Mouse (Mus musculus) midbrain, embryonic 15.5 days (tissue): ENCODE measurements around the gene Clcf1. TPM values are rescaled to one million over a fixed set of nuclear protein-coding genes. Genes with fewer than 3 reads are reported as not detected.

ENCODE experiments used
- ATAC-seq: fragments of 200-750 bp; cut with Nextera tagmentation; replicated peaks from 2 replicates; pipeline ENCODE4 v1.8.0; 2017; ENCODE audit warnings: moderate TSS enrichment
- H3K27ac ChIP-seq: fragments of 300-500 bp; sonication (generic); 2 replicates; pipeline ENCODE4 v1.5.1; 2015; ENCODE audit warnings: mild to moderate bottlenecking, inconsistent platforms
- H3K27me3 ChIP-seq: fragments of 300-500 bp; sonication (generic); replicated peaks from 2 replicates; pipeline ENCODE4 v1.6.1; 2015; ENCODE audit warnings: inconsistent platforms
- H3K36me3 ChIP-seq: fragments of 300-500 bp; sonication (generic); replicated peaks from 2 replicates; pipeline ENCODE4 v1.6.1; 2015; ENCODE audit warnings: inconsistent platforms
- H3K4me1 ChIP-seq: fragments of 300-500 bp; sonication (generic); 2 replicates; pipeline ENCODE4 v1.6.1; 2015; ENCODE audit warnings: inconsistent platforms
- H3K4me2 ChIP-seq: fragments of 300-500 bp; sonication (generic); 2 replicates; pipeline ENCODE4 v1.6.1; 2015; ENCODE audit warnings: inconsistent platforms, mild to moderate bottlenecking, moderate library complexity
- H3K4me3 ChIP-seq: fragments of 300-500 bp; sonication (generic); 2 replicates; pipeline ENCODE4 v1.5.1; 2015; ENCODE audit warnings: mild to moderate bottlenecking, inconsistent platforms
- H3K9ac ChIP-seq: fragments of 300-500 bp; sonication (generic); 2 replicates; pipeline ENCODE4 v1.6.1; 2015; ENCODE audit warnings: mild to moderate bottlenecking, inconsistent platforms
- H3K9me3 ChIP-seq: fragments of 300-500 bp; sonication (generic); 2 replicates; pipeline ENCODE4 v1.6.1; 2016; ENCODE audit warnings: inconsistent platforms
- WGBS: fragments of 180-500 bp; shearing (Covaris S2); methylation state at CpG from one replicate; pipeline ENCODE4 v1.1.7; 2015; ENCODE audit warnings: mixed read lengths; 5-methylcytosine and 5-hydroxymethylcytosine counted together
- polyA plus RNA-seq: library from polyadenylated mRNA; unstranded; fragments of >200 nt; fragmentation: Nextera tagmentation; extraction: Ambion mirVana; gene quantifications from 2 replicates; pipeline ENCODE4 v1.2.1, GENCODE M21; 2015

Gene Clcf1
- polyA plus RNA-seq, result 0.79 and 0.88 TPM in 2 replicates

- ATAC-seq, result peak; percentile 48; the same call in 1 of the 2 replicates
Observed at GRCm38 (mm10) chr19:4214071-4214770, at the start of gene Clcf1, which contains the start of gene AC109138.7. Gene Clcf1, plus strand, starts transcription at chr19:4214238. Gene AC109138.7, plus strand, starts transcription at chr19:4214357.

GRCm38 (mm10) chr19:4164721-4165120, 49.3 kb upstream of the Clcf1 start:
- H3K4me2 ChIP-seq, result no peak overlapping the region
- no peak overlapping the region for H3K27ac ChIP-seq
- no peak overlapping the region for H3K4me3 ChIP-seq
- H3K27me3 ChIP-seq, result no peaks in the 10 kb centered on the region
- peaks cover 22% of the 10 kb centered on the region for H3K4me1 ChIP-seq
- WGBS, result 69% methylated on average over 2 of the region's 2 CpGs
- H3K9ac ChIP-seq, result no peak overlapping the region
- ATAC-seq, result no peak
- H3K36me3 ChIP-seq, result peaks cover 7% of the 10 kb centered on the region; the same call in 1 of the 2 replicates
- no peaks in the 10 kb centered on the region for H3K9me3 ChIP-seq

More at GRCm38 (mm10) chr19:4214071-4214770, at the start of gene Clcf1, which contains the start of gene AC109138.7:
- peak within 1 kb of the TSS; percentile 48 for H3K4me3 ChIP-seq
- peak within 1 kb of the TSS; percentile 96 for H3K4me2 ChIP-seq
- H3K36me3 ChIP-seq, result no peaks in the 10 kb centered on the region
- peak within 1 kb of the TSS; percentile 42 for H3K9ac ChIP-seq
- peaks cover 45% of the 10 kb centered on the region for H3K27me3 ChIP-seq
- no peak within 1 kb of the TSS for H3K27ac ChIP-seq
- under 1% methylated on average over 47 of the region's 49 CpGs for WGBS
- H3K9me3 ChIP-seq, result no peaks in the 10 kb centered on the region
- peaks cover 24% of the 10 kb centered on the region for H3K4me1 ChIP-seq

DNA sequence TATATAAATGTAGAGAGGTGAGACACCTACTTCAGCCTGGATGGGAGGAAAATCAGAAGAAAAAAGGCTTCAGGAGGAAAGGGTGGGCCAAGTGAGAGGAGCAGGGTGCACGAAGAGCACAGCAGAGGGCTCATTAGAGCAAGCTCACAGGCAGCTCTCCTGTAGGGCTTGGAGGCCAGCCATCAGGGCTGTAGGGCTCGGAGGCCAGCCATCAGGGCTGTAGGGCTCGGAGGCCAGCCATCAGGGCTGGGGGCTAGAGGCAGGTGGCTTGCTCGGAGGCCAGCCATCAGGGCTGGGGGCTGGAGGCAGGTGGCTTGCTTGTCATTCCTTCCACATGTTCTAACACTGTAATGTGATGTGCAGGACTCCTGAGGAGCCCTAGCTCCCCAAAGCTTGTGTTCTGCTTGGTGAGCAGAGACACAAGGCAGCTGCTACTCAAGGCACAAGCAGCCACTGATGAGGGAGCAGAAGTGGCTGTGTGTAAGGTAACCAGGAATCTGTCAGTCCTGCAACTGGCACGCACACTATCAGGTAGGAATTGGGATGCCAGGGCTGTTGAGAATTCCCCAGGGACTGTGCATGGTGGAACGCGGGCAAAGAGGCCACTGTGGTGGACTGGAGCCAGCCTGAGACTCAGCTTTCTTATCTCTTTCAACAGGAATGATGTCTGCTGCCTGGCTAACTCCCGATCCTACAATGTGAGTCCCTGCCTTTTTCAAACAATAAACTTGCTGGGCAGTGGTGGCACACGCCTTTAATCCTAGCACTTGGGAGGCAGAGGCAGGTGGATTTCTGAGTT, 47.2 kb upstream of the Clcf1 start:
- Histone ChIP-seq H3K4me2 (no peak overlapping the region), H3K4me3 (no peak overlapping the region), H3K9ac (no peak overlapping the region), H3K9me3 (no peaks in the 10 kb centered on the region), H3K27me3 (no peaks in the 10 kb centered on the region), H3K4me1 (peaks cover 26% of the 10 kb centered on the region), H3K27ac (no peak overlapping the region), H3K36me3 (no peaks in the 10 kb centered on the region)
- WGBS, result 75% methylated on average over 9 of the region's 9 CpGs
- ATAC-seq, result no peak

- peak overlapping the region; percentile 70 for H3K9ac ChIP-seq
- peak overlapping the region; percentile 45 for H3K4me3 ChIP-seq
- H3K9me3 ChIP-seq, result no peaks in the 10 kb centered on the region
- H3K36me3 ChIP-seq, result no peaks in the 10 kb centered on the region
- under 1% methylated on average over 43 of the region's 43 CpGs for WGBS
- ATAC-seq, result peak; percentile 94
- peak overlapping the region; percentile 77 for H3K4me2 ChIP-seq
- H3K27me3 ChIP-seq, result no peaks in the 10 kb centered on the region
- H3K27ac ChIP-seq, result peak overlapping the region; percentile 92
- peaks cover 8% of the 10 kb centered on the region for H3K4me1 ChIP-seq
Observed at GRCm38 (mm10) chr19:4169378-4169784, 44.7 kb upstream of the Clcf1 start.

DNA sequence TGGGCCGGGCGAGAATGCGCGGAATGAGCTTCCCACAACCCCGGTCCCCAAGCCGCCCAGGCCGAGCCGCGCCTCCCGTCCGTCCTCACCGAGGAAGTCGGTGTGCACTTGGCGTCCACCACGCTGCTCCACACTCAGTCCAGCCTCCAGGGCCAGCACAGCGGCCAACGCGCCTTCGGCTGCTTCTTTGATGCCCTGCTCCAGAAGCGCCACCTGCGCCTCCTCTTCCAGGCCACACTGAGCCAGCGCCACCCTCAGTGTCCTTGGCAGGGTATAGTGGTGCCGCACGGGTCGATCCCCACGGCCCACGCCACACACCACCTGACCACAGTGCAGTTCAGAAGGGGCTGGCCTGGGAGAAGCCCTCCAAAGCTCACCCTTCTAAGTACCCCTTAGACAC, 44.2 kb upstream of the Clcf1 start:
- Histone ChIP-seq H3K4me2 (peak overlapping the region; percentile 77), H3K9me3 (no peaks in the 10 kb centered on the region), H3K4me3 (peak overlapping the region; percentile 45), H3K27me3 (no peaks in the 10 kb centered on the region), H3K9ac (peak overlapping the region; percentile 70), H3K27ac (peak overlapping the region; percentile 92), H3K4me1 (peaks cover 8% of the 10 kb centered on the region), H3K36me3 (no peaks in the 10 kb centered on the region)
- 3% methylated on average over 27 of the region's 27 CpGs for WGBS
- ATAC-seq, result peak; percentile 63

DNA sequence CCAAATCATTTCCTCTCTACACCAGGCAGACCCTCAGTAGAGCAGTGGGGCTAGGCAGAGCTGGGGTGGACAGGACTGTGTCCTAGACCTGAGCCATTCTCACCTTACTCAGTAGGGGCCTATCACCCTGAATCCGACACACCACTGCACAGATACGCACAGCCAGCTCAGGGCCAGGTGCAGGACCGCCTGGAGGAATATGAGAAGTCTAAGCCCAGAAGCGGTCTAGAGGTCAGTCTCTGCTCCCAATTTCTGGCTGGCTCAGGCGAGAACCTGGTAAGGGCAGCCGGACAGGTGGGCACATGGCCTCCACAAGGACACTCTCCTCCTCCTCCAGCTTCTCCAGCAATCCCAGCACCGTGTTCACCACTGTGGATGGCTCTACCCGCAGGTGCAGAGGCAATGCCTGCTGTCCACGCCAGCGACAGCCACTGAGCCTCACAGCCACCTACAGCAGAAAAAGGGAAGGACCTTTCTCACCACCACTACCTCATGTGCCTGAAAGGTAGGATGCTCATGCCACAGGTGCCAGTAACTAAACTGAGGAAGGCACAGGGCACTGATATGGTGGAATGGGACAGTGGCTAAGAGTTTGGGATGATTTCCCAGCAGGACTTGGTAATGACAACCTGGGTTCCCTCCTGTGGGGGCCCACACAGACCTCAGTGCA, 43.2 kb upstream of the Clcf1 start:
- WGBS, result 88% methylated on average over 10 of the region's 10 CpGs
- H3K36me3 ChIP-seq, result no peaks in the 10 kb centered on the region
- H3K4me2 ChIP-seq, result no peak overlapping the region
- H3K4me1 ChIP-seq, result peaks cover 17% of the 10 kb centered on the region
- no peak overlapping the region for H3K27ac ChIP-seq
- H3K4me3 ChIP-seq, result no peak overlapping the region
- no peak for ATAC-seq
- no peaks in the 10 kb centered on the region for H3K27me3 ChIP-seq
- no peak overlapping the region for H3K9ac ChIP-seq
- H3K9me3 ChIP-seq, result no peaks in the 10 kb centered on the region

DNA sequence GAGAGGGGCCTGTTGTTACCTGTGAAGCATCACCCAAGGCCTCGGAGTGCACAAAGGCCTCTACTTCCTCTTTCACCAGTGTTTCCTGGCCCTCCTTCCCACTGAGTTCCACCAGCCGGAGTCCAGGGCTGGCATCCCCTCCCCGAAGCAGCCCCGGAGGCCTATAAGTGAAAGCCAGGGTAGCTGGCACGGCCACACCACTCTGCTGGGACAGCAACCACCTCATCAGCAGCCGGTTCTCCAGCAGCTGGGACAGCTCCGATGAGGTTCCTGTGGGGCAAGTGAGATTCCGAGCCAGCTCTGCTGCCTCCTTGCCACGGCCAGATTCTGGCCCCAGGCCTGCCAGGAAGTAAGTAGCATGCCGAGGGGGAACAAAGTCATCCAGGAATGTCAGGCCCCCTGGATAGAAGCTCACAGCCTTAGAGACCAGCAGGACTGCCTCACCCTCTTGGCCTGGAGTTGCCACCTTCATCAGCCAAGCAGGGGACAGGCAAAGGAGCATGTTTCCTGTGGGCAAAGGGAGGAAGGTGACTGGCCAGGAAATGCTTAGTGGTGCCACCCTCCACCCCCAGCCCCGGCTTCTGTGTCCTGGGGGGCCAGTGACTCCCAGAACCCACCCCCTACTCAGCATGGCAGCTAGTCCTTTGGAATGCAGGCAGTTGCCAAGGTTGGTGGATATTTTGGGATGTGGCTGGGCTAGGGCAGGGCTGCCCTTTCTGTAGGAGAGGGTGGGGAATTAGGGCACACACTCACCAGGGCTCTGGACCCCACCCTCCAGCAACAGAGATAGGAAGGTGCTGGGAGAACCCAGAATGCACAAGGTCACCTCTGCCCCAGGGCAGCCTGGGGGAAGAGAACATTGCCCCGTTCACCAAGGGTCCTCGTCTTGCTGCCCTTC, 42.4 kb upstream of the Clcf1 start:
- H3K4me3 ChIP-seq, result no peak overlapping the region
- 77% methylated on average over 13 of the region's 13 CpGs for WGBS
- peaks cover 17% of the 10 kb centered on the region for H3K4me1 ChIP-seq
- no peaks in the 10 kb centered on the region for H3K27me3 ChIP-seq
- no peak overlapping the region for H3K4me2 ChIP-seq
- no peak overlapping the region for H3K9ac ChIP-seq
- no peaks in the 10 kb centered on the region for H3K36me3 ChIP-seq
- no peak overlapping the region for H3K27ac ChIP-seq
- ATAC-seq, result no peak
- H3K9me3 ChIP-seq, result no peaks in the 10 kb centered on the region

GRCm38 (mm10) chr19:4172925-4173324, 41.1 kb upstream of the Clcf1 start:
- ATAC-seq, result no peak
- Histone ChIP-seq H3K9me3 (no peaks in the 10 kb centered on the region), H3K9ac (no peak overlapping the region), H3K36me3 (no peaks in the 10 kb centered on the region), H3K27me3 (0 out of 2 replicates have a peak, but pooled peaks cover 2% of the 10 kb centered on the region), H3K4me2 (no peak overlapping the region), H3K4me3 (no peak overlapping the region), H3K27ac (no peak overlapping the region), H3K4me1 (peaks cover 17% of the 10 kb centered on the region)
- 52% methylated on average over 11 of the region's 11 CpGs for WGBS

- 0 out of 2 replicates have a peak, but pooled peaks have one; percentile 14 for ATAC-seq
- H3K27ac ChIP-seq, result no peak within 1 kb of the TSS
- H3K4me2 ChIP-seq, result peak within 1 kb of the TSS; percentile 33
- H3K4me1 ChIP-seq, result peaks cover 9% of the 10 kb centered on the region
- WGBS, result 2% methylated on average over 11 of the region's 11 CpGs
- 0 out of 2 replicates have a peak, but pooled peaks cover 2% of the 10 kb centered on the region for H3K27me3 ChIP-seq
- no peak within 1 kb of the TSS for H3K4me3 ChIP-seq
- no peaks in the 10 kb centered on the region for H3K36me3 ChIP-seq
- H3K9me3 ChIP-seq, result no peaks in the 10 kb centered on the region
- peak within 1 kb of the TSS; percentile 8; the same call in 1 of the 2 replicates for H3K9ac ChIP-seq
Observed at GRCm38 (mm10) chr19:4175368-4175947, 38.6 kb upstream of the Clcf1 start, which contains the start of gene Carns1. Gene Carns1, minus strand, starts transcription at chr19:4175479.

GRCm38 (mm10) chr19:4180411-4180810, 33.6 kb upstream of the Clcf1 start:
- Histone ChIP-seq H3K36me3 (no peaks in the 10 kb centered on the region), H3K9me3 (no peaks in the 10 kb centered on the region), H3K4me1 (peaks cover 12% of the 10 kb centered on the region), H3K27me3 (0 out of 2 replicates have a peak, but pooled peaks cover 2% of the 10 kb centered on the region), H3K4me2 (no peak overlapping the region), H3K4me3 (no peak overlapping the region), H3K9ac (no peak overlapping the region), H3K27ac (no peak overlapping the region)
- 87% methylated on average over 7 of the region's 7 CpGs for whole genome bisulfite sequencing
- ATAC-seq, result no peak

DNA sequence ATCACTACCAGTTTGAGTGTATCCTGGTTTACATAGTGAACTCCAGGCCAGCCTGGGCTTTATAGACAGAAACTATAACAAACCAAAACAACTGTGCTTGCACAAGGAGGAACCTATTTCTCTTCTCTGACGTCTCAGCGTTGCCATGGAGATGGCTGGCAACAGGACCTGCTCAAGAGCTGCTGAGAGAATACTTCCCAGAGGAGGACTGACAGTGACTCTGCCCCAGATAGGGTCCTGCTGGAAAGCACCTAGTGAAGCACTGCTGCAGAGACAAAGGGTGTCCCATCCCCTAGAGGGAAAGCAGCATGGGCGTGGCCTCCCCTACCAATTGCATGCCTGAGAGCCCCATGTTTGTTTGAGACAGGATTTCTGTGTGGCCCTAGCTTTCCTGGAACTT, 32.1 kb upstream of the Clcf1 start:
- H3K27ac ChIP-seq, result no peak overlapping the region
- H3K36me3 ChIP-seq, result no peaks in the 10 kb centered on the region
- ATAC-seq, result no peak; the same call in 1 of the 2 replicates

More for the DNA sequence above, 32.1 kb upstream of the Clcf1 start:
- H3K4me1 ChIP-seq, result peaks cover 9% of the 10 kb centered on the region
- WGBS, result 43% methylated on average over 3 of the region's 3 CpGs
- H3K4me2 ChIP-seq, result no peak overlapping the region
- 0 out of 2 replicates have a peak, but pooled peaks cover 2% of the 10 kb centered on the region for H3K27me3 ChIP-seq
- H3K9me3 ChIP-seq, result no peaks in the 10 kb centered on the region
- H3K4me3 ChIP-seq, result no peak overlapping the region
- no peak overlapping the region for H3K9ac ChIP-seq
